Mouse (Mus musculus) right cerebral cortex, postnatal 10 days (tissue): ENCODE measurements around the gene Poln.

Experiments
- DNase-seq, 2 experiments: peaks; one replicate each; pipeline ENCODE4 v3.0.0; 2021; ENCODE audit warnings: low spot score in 2 of 2

Poln gene

DNA sequence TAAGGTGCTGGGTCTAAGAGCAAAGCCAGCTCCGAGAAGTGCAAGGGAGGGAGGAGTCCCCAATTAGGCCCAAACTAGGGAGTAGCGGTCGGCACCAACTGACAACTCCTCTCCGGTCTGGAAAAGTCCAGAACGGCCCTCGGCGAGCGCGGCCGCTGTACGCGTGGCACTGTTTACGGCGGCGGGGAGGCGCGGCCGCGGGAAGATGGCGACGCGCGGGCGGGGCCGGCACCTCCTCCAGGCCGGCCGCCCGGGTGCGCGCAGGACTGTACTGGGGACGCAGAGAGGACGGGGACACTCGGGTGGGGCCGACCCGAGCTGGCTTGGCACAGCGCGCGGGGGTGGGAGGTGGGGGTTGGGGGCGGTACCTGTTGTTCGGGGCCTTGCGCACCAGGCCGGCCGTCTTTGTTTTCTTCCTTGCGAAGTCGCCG lies 17.7 kb upstream of the Poln start:
- peak in 1 of 2 experiments; percentile 64 for DNase-seq

DNA sequence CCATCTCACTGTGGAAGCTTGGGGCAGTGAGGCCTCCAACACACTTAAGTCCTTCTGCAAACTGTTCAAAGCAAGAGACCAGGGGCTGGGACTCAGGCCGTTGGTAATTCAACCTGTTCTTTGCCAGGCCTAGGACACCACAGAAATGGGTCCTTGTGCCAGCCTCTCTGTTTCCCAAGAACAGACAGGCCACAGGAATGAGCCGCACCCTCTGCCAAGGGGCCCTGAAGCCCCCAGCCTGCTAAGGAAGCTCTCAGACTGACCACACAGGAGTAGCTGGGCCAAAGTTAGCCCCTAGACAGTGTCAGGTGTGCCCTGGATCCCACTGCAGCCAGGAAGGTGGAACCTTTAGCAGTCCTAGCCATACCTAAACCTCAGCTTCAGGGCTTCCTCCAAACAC lies 17.1 kb upstream of the Poln start:
- peak; percentile 23 to 37 for DNase-seq

DNA sequence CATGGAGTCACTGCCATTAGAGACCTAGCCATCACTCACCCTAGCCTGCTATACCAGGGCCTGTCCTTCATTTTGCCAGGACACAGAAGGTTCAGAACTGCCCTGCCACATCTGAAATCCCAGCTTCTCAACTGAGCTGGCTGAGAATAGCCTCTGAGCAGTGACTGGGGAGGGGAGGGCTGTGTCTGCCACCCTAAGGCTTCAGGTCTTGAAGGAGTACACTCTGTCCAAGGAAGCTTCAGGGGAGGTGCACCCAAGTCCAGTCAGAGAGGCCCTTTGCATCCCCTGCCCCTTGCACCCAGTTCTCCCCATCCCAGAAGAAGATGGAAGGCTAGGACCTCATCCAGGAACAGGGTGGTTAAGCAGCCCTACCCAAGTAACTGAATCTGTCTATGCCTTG lies 16.5 kb upstream of the Poln start:
- peak; percentile 20 to 21 for DNase-seq

DNA sequence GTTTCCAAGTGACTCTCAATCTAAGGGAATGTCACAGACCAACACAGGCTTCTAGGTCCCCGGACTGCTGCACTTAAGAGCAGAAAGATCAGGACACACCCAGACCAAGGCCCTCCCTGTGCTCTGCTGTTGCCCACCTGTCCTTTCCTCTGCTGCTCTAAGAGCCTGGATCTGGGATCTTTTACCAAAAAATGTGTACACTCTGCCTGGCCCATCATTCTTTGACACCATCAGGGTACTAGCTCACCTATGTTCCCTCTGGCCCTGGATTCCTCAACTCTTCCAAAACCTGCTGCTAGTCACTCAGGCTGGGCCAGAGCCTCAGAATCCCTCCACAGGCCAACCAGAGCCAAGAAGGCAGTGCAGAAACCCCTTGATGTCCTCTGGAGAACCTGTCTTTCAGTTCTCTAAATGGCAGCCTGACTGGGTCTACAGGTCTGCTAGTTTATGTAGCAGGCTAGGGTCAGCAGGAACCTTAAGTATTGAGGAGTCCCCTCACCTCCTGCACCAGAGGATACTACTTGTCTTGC lies 15.9 kb upstream of the Poln start:
- peak; percentile 16 to 26 for DNase-seq

DNA sequence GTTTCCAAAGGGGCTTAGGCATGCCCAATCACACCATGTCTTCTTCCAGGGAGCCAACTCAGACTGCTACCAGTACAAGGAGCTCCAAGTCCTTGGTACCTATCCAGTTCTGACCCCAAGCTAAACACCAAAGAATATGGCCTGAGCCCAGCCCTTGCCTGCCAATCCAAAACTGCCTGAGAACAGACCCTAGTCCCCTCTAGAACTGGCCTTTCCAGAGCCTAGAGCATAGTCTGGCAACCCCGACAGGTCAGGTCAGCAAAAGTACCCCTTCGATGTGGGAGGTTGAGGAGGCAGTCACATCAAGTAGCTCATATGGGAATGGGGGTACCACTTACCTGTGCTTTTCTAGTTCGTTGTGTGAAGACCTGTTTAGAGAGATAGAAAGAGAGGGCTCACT lies 14.7 kb upstream of the Poln start:
- DNase-seq = peak; percentile 20 to 24

DNA sequence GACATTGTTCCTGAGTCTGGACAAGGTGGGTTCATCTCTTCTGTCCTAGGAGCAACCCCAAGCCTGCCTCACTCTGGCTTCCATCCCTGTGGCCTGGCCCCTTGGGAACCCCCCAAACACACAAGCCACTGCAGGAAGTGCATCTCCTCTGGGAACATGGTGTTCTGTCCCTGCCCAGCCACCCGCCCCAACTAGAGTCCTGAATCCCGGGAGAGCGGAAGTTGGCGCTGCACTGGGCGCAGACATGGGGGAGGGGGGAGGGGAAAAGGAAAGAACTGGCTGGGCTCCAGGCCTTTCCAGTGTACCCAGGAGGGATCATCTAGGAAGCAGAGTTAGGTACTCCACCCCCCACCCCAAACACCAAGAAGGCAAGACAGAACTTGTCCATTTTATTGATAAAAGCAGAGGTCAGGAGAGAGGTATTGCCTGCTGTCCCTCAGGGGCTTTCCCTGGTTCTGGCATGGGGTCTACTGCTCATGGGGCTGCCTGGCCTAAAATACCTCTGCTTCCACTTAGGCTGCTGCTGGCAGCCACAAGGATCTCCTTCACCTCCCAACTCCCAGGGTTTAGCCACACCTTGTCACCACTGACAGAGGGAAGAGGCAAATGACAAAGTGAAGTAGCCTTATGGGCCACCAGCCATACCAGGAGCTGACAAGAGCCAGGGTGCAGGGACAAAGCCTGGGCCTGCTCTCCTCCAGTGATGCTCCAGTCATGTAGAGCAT lies 14.1 kb upstream of the Poln start:
- DNase-seq = peak in 1 of 2 experiments; percentile 46

DNA sequence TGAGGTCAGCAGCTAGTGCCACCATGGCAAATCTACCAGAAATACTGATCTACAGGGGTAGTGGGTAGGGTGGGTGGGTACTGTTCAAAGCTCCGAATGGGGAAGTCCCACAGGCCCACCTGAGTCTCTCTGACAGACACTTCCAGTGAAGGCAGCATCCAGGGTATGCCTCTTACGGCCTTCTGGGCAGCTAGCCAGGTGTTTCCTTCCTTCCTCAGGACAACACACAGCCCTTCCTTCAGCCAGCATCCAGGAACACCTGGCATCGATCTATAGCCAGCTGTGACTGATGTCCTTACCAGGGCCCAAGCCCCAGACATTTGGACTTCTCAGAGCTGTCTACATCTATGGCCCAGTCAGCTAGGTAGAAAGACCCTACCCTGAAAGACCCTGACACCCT lies 13.2 kb upstream of the Poln start:
- peak; percentile 28 to 29 for DNase-seq

DNA sequence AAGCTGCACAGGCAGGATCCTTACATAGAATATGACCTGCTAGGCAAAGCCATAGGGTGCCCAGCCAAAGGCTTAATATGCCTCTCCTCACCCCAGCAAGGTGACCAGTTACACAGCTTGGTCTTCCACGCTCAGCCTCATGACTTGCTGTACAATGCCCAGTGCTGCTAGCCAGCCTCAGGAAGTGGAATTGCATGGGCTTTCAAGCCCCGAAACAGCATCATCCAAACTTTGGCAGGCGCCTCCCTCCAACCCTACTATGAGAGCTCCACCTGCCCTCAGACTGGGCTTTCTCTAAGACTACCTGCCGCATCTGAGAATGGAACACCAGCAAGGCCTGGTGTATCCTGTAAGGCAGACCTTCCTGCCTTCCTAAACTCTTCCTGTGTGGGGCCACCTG lies 8.6 kb upstream of the Poln start:
- DNase-seq = no peak

DNA sequence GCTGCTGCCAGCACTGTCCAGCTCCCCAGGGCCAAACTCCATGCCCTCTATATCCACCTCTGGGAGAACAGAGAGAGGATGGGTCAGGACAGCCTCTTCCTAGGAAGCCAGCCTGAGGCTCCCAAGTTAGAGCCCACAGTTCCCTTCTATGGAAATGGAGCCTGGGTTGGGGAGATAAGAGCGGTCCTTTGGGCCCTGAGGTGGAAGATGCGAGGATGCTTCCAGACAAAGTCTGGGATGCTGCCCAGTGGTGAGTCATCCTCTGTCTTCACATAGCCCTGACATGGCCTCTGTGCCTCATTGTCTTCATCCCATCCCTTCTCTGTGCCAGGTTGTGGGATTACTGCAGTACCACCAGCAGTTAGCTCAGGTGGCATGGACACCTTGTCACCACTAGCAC lies 7.8 kb upstream of the Poln start:
- peak; percentile 14 to 22 for DNase-seq

DNA sequence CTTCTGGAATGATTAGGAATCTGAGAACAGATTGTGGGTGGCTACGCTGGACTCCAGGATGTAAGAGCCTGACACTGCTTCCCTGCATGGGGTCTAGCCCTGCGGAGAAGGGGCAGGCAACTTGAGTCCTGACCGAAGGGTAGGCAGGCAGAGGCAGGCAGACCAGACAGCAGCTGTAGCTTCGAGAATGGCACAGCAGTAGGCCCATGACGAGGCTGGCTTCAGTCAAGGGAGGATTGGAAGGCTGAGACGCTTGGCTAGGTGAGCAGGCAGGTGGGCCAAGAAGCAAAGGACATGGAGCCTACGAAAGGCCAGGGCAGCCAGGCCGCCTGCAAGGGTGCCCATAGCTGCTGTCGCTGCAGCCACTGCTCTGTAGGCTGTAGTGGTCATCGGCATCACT lies 7.4 kb upstream of the Poln start:
- peak; percentile 16 to 25 for DNase-seq

DNA sequence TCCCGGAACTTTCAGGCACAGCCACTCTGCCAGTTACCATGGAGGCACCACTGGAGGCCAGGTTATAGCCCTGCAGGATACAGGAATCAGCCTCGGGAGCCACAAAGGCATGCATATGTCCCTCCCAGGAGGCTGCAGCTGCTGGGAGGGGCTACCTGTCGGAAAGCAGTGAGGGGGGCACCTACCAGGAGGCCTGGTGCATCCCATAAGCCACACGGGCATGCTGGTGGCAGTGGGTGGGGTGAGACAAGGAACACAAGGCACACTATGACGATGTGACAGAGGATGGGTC lies 6.1 kb upstream of the Poln start:
- peak; percentile 18 to 23 for DNase-seq

DNA sequence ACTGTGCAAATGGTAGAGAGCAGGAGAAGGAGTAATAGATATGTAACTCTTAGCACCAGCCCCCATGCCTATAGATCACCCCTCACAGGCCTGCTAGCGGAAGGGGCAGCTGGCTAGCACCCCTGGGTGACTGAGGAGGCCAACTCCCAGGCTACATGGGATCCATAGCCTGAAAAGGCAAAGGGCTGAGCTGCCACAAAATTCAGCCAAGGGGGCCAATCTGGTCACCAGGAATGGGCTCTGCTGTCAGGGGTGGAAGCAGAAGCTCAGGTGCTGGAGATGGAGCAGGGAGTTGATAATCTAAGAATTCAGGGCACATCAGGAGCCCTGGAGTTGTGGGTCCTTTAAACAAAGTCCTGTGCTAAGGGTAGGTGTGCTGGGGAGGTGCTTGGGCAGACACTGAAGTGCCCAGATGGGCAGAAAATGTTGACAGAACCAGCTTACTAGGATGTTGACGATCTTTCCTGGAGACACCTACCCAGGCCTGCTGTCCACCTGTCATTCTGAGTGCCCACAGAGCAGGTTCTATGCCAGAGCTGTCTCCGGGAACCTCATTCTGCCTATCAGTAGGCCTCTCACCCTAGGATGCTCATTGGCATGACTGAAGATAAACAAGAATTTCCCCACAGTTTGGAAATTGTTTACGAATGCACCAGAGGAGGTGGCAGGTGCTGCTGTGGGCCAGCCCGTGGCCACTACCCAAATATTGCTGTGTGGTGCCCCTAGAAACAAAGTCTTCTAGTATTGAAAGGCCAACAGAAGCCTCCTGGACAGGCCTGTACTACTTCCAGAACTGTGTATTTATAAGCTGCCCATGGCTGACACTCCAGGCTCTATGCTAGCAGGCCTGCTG lies 5.5 kb upstream of the Poln start:
- DNase-seq = peak; percentile 18 to 21

DNA sequence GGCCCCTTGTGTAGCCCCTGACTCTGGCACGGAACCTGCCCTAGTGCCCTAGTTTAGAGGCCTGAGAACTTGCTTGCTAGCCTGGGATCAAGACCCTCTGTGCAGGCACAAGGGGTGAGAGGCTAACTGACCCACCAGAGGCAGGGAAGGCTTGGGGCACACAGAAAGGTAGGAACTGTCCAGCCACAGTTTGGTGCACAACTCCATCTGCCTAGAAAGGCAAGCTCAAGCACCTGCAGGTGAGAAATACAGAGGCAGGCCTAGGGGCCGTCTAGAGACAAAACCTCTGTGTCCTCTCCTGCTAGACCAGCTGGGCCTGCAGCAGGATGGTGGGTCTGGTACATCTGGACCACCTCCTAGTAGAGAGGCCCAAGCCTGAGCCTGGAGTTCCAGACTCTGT lies 4.8 kb upstream of the Poln start:
- DNase-seq = peak; percentile 18 to 22

DNA sequence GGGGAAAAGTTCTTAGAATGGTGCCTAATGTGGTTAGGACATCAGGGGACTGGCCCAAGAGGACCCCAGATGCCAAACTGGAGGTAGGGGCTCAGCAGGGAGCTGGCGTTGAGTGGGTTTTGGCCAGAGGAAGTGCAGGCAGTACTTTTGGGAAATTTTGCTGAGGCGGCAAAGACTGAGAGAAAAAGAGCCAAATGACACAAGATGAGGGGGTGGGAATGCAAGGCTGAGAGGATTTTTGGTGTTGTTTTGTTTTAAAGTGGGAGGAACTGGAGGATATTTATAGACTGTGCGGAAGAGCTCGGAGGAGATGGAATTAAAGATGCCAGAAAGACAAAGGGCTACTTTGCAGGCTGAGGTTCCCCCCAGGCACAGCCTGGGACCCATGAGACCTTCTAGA lies 1.5 kb upstream of the Poln start:
- peak in 1 of 2 experiments; percentile 35 for DNase-seq

DNA sequence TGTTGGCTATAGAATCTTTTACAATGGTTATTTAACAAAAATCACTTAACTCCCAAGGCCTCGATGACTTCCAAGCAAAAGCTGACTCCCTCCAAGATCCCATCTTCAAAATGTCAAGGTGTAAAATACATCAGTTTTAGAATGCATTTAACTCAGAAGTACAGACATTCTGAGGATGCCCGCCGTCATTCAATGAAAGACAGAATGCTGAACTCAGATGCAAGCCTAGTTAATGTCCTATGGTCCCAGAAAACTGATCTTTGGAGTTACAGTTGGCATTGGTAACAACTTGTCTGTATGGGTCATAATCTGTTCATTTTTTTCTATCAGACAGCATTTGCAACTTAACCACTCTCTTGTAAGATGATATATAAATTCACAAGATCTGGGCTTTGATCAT lies 706 bp upstream of the Poln start:
- DNase-seq = no peak

DNA sequence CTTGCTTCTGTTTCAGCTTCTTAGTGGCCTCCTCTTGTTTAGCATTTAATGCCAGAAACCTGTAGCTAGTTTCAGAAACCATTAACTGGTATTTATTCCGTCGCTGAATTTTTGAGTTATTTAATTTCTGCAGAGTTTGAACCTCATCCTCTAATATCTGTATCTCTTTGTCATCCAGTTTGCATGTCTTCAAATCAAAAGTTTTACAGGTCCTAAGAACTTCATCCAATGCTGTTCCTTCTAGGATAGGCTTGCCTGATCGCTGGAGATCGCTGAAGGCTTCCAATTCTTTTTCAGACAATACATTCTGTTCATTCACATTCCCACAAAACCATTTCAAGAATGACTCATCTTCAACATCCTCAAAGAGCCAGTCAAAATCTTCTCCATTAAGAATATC lies 1.4 kb downstream of the Poln start:
- no peak for DNase-seq

DNA sequence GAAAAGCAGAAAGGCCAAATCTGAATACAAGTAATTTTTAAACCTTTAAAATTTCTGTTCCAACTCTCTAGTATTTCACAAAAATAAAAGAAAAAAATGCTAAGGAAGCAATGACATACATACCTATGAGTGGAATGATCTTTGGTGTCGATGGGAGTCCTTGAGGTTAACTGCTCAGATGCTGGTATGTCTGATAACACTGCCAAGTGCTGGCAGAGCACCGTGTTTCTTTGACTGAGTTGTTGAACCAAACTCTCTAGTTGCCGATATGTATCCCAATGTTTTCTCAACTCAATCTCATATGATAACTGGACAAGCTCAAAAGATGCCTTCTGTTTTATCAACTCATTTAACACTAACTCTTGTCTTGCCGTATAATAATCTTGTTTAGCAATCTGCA lies 3.5 kb downstream of the Poln start:
- DNase-seq = no peak

DNA sequence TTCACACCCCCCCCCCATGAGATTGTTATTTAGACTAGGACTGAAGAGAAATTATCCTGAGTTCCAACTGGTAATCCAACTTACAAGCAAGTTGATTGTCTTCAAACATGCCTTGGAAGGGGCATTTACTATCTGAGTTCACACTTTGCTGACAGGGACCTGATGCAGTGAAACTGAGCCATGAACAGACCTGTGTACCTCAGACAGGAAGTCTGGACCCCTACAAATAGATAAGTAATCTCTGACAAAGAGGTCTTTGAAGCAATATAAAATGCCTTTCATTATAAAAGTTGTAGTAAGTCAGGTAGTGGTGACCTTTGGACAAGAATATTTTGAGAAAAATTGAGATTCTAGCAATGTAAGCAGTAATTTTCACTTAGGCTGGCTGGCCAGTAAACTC lies 20.8 kb downstream of the Poln start:
- no peak for DNase-seq

DNA sequence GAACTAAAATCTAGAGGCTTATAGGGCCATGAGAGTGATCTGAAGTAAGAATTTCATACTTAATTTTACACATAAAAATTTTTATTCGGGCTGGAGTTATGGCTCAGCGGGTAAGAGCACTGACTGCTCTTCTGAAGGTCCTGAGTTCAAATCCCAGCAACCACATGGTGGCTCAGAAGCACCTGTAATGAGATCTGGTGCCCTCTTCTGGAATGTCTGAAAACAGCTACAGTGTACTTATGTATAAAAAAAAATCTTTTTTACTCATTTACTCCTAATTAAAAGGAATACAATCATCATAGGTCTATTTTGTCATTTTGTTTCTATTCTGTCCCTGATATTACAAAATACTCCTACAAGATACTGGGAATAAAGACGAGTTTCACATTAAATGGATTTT lies 21.7 kb downstream of the Poln start:
- no peak for DNase-seq

DNA sequence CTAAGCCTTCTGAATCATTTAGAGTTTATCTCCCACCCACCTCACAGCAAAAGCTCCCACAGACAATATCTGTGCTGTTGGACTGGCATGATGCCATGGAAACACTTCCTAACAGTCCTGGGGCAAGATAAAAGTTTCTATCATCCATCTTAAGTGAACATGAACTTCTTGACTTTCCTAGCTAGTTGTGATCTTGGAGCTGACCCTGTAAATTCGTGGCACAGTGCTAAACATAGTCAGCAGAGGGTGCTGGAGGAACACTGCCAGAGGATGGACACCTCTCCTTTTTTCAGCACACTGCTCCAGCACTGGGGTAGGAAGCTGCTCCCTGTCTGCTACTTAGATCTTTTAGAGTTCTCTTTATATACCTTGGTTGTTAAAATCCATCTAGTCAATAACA lies 29.5 kb downstream of the Poln start:
- DNase-seq = peak; percentile 31 to 32

DNA sequence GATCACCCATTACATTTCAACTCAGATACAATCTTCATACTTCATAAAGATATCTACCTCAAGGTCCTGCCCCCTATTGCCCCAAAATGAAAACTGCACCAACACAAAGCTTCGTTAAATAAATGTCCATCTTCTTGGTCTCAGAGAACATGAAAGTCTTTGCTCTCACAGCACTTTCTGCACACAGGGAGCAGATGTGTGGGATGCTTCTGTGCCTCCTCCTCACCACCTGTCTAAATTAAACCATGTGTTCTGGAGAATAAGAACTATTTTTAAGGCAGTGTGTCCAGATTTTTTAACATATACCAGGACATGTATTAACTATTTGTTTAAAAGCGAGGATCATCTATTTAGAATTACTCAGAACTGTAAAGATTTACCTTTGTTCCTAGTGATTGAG lies 36.5 kb downstream of the Poln start:
- no peak for DNase-seq

DNA sequence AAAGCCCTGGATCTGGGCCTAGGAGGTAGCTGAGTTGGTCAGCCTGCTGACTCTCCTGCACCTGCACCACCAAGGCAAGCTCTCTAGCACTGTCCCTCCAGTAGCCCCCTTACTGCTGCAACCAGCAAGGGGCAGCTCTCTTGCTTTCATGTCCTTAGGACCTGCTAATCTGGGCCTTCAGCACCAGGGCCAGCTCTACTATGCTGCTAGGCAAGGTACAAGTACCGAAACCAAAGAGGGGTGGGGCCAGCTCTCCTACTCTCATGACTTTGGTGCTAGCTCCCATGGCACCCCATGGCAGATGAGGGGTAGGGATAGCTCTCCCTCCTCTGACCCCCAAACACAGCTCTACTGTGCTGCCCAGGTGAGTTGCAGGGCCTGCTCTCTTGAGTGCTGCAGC lies 45.1 kb downstream of the Poln start:
- no peak for DNase-seq
